Mouse (Mus musculus) olfactory bulb, adult 2 months (tissue): ENCODE data around the gene Cr2. TPM values are rescaled to one million over a fixed set of nuclear protein-coding genes. Genes with fewer than 3 reads are reported as not detected.

Source experiments
- H3K27ac ChIP-seq: fragments of 200-500 bp; 2 replicates; pipeline ENCODE4 v1.5.1; 2012; ENCODE audit warnings: low read depth, low read length; ENCODE audit not compliant: insufficient read depth
- H3K4me1 ChIP-seq: fragments of 200-500 bp; 2 replicates; pipeline ENCODE4 v1.6.1; 2012; ENCODE audit warnings: low read length; ENCODE audit not compliant: control insufficient read depth, insufficient read depth
- H3K4me3 ChIP-seq: fragments of 200-500 bp; 2 replicates; pipeline ENCODE4 v1.5.1; 2012; ENCODE audit warnings: mild to moderate bottlenecking, low read depth, low read length, moderate library complexity; ENCODE audit not compliant: insufficient read depth
- CTCF ChIP-seq: fragments of 200-500 bp; IDR thresholded peaks from 2 replicates; pipeline ENCODE4 v1.5.1; 2012; ENCODE audit warnings: low read depth, mild to moderate bottlenecking, low read length, moderate library complexity; ENCODE audit not compliant: insufficient read depth
- POLR2A ChIP-seq: fragments of 200-500 bp; IDR thresholded peaks from 2 replicates; pipeline ENCODE4 v1.6.1; 2012; ENCODE audit warnings: mild to moderate bottlenecking, low read depth, low read length, moderate library complexity; ENCODE audit not compliant: insufficient read depth
- WGBS: fragments of 180-500 bp; shearing (Covaris S2); methylation state at CpG from one replicate; pipeline ENCODE4 v1.1.7; 2018; 5-methylcytosine and 5-hydroxymethylcytosine counted together
- polyA plus RNA-seq: library from polyadenylated mRNA; stranded (reverse); fragments of >200 nt; gene quantifications from 2 replicates; pipeline ENCODE4 v1.2.4, GENCODE M21; 2012; ENCODE audit warnings: low replicate concordance; ENCODE audit not compliant: missing spikeins, insufficient read depth, insufficient read length

The Cr2 gene
- polyA plus RNA-seq, 1 experiment, result not detected

DNA sequence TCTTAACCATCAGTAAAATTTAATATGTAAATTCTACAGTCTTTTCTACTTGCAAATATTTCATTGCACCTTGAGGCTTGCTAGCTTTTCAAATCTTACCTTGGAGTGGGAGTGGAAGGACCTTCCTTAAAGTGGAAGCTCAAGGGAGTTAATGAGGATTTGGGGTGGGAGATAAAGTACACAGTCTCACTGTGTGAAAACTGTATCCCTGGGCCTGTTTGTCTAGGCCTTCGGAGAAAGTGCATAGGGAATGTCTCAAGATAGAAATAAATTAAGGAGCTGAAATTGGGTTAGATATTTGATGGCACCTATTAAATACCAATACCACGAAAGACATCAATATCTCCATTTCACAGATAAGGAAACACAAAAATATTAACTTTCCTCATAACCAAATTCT, 46.0 kb downstream of the Cr2 start:
- H3K4me3 ChIP-seq, result peak overlapping the region; percentile 67
- WGBS, result 5% methylated on average over 2 of the region's 2 CpGs
- no peak for TF ChIP-seq POLR2A
- no peak overlapping the region for H3K27ac ChIP-seq
- H3K4me1 ChIP-seq, result no peaks in the 10 kb centered on the region

DNA sequence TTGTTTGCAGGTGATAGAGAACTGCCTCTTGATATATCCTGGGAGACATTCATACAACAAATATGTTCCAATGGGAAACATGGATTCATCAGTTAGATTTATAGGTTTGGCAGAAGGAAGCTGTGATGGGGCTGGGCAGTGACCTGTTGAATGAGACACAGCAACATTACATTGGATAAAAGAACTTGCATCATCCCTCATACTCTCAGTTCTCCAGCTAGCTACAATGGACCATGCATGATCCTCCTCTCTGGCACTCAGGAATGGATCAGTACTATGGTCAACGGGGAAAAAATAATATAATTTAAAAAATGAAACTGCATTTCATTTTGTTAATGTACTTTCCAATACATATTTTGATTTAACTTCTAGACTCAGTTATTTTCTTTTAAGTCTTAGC, 46.6 kb downstream of the Cr2 start:
- TF ChIP-seq POLR2A (no peak), CTCF (no peak)
- Histone ChIP-seq H3K27ac (no peak overlapping the region), H3K4me3 (no peak overlapping the region), H3K4me1 (no peaks in the 10 kb centered on the region)
- WGBS, result 61% methylated on average over 1 of the region's 1 CpGs

DNA sequence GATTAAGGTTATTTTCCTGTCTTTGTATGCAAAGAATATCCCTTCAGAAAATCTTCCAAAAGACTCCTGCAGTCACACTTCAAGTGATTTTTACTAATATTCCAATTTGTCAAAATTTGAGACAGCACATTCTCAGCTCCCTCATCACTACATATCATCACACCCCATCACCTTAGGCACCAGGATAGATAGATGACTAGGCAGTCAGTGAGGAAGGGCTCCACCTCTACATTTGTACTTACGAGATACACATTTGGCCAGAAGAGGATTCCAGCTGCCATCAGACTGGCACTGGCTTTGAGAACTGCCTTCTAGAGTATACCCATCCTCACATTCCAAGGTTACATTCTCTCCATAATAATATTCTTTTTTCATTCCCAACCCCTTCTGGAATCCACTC, 62.1 kb downstream of the Cr2 start:
- no peak overlapping the region for H3K4me3 ChIP-seq
- 94% methylated on average over 1 of the region's 1 CpGs for WGBS
- TF ChIP-seq POLR2A (no peak), CTCF (no peak)
- no peak overlapping the region for H3K27ac ChIP-seq
- no peaks in the 10 kb centered on the region for H3K4me1 ChIP-seq

DNA sequence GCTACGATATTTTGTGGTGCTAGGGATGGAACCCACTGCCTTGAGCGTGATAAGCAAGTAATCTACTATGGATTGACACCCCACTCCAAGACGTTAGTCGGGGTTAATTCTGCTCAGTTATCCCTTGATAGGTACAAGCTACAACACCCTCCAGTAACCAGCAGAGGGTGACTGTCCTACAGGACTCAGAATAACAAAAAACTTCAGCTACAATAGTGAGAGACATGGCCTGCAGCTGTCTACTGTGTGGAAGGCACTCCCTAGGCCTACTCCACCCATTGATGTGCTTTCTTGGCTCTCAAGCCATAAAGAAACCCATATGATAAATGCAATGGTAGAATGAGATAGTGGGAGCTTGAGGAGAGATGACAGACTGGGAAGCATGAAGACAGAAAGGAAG, 62.9 kb downstream of the Cr2 start:
- Histone ChIP-seq H3K4me1 (no peaks in the 10 kb centered on the region), H3K27ac (no peak overlapping the region), H3K4me3 (no peak overlapping the region)
- no peak for TF ChIP-seq CTCF
- WGBS, result 93% methylated on average over 4 of the region's 4 CpGs

DNA sequence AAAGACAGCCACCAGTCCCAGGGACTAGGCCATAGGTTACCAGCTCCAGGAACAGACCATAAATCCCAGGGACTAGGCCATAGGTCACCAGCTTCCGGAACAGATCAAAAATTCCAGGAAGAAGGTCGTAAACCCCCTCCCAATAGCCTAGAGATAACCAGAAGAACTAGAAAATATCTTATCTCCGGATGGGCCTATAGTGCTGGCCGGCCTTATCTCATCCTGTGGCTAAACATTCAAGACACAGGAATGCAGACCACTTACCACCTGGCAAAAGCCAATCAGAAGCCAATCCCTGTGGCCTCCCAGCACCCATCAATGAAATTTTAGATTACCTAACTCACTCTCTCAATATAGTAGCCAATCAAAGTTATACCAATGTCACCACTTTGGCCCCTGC, 75.8 kb downstream of the Cr2 start:
- 93% methylated on average over 4 of the region's 4 CpGs for WGBS
- Histone ChIP-seq H3K4me1 (no peaks in the 10 kb centered on the region), H3K4me3 (no peak overlapping the region), H3K27ac (no peak overlapping the region)
- TF ChIP-seq POLR2A (no peak), CTCF (no peak)

DNA sequence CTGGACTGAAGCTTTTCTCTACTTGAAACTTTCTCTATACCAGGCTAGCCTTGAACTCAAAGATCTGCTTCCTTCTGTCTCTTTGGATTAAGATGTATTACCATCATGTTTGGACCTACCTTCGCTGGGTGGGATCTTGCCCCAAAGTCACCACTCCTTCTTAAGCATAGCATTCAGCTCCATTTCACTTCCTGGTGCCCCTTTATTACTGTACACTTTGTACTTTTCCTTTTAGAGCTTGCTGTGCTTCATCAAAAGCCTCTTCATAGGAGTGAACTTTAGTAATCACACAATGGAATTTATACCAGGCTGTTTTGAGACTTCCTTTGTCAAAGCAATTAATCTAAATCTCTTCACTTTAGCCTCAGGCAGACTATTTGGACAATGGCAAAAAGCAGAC, 78.5 kb downstream of the Cr2 start:
- no peak for TF ChIP-seq POLR2A
- no peak overlapping the region for H3K27ac ChIP-seq
- H3K4me3 ChIP-seq, result no peak overlapping the region
- 94% methylated on average over 1 of the region's 1 CpGs for WGBS
- no peaks in the 10 kb centered on the region for H3K4me1 ChIP-seq

DNA sequence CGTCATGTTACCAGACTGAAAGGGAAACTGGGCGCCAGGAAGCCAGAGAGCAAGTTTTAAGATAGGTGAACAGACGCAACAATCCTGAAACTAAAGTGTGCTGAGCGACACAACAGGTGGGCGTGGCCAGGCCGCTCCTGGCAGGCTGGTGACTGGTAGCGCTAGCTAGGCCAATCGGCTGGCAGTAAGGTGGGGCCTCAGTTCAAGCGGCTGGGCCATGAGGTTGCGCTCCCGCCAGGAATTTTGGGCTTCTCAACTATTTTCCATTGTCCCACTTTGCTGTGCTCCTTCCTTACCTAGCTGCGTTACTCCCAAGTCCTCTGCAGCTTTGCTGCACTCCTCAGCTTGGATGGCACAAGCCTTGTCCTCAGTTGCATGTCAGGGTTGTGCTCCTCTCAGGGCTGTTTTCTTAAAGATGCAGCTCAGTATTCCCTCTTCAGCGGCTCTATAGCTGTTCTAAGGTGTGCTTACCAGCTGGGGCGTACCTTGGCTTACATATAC, 84.2 kb downstream of the Cr2 start, which contains the start of gene Cd46:
Gene Cd46 (minus strand): TSS at position 30 of the 501 bp plus-strand sequence.
- Histone ChIP-seq H3K27ac (no peak within 1 kb of the TSS), H3K4me3 (peak within 1 kb of the TSS; percentile 26), H3K4me1 (peaks cover 6% of the 10 kb centered on the region; the same call in 1 of the 2 replicates)
- WGBS, result 10% methylated on average over 14 of the region's 14 CpGs
- TF ChIP-seq POLR2A, result no peak
- no peak for TF ChIP-seq CTCF

DNA sequence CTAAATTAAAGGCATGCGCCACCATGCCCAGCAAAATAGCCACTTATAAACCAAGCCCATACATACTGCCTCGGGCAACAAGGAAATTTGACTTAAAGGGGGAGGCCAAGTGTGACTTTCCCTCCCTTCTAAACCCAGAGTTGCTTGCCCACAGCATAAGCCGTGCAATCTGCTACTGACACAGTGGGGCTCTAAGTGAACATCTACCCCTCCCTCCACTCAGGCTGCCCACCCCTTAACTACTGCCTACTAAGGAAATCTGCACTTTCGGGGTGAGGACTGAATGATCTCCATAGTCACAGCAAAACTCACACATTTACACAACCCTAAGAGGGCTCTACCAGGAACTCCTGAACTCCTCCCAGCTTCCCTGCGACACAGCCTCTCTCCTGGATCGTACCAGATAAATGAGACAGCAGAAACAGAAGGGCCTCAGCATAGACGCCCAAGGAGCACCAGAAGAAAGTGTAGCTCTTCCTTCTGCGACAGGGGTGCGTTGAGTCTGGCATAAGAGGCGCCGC, 84.8 kb downstream of the Cr2 start:
- peak overlapping the region; percentile 26 for H3K4me3 ChIP-seq
- no peak overlapping the region for H3K27ac ChIP-seq
- WGBS, result 24% methylated on average over 11 of the region's 11 CpGs
- peaks cover 6% of the 10 kb centered on the region; the same call in 1 of the 2 replicates for H3K4me1 ChIP-seq
- TF ChIP-seq CTCF, result no peak

Other genes starting within 250 kb of the Cr2 start
- not detected in 2 replicates for gene Cd34, start 237.9 kb downstream of the Cr2 start, polyA plus RNA-seq
- not detected in 2 replicates for gene Cd46, start 84.5 kb downstream of the Cr2 start, polyA plus RNA-seq
- 413 TPM in 1 of 2 replicates, not detected in the other for gene Cr1l, start 45.1 kb downstream of the Cr2 start, polyA plus RNA-seq